9 mouse cellular contexts compared by ENCODE assay signal in the genomic region with DNA sequence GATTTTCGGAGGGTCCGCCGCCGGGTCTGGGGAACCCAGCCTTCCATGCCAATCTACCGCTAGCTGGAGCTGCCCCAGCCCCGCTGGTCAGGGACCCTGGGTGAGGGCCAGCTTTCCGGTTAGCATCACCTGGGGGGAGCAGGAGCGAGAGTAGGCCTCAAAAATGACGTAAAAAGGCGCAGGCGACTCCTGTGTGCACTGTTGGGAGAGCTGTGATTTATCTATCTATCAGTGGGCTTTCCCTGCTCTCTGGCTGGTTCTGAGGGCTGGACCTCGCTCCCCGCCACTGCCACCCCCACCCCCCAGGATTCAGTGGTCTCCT. TPM values are rescaled to one million over a fixed set of nuclear protein-coding genes. Genes with fewer than 3 reads are reported as not detected.
A peak's percentile ranks its signal among the peaks of the same experiment; 100 is the strongest.
DNase-seq lines count a peak whose midpoint lies in the region; ATAC-seq and TF ChIP-seq lines count a peak whose summit lies in the region.
"Had no signal": no experiment of that assay in that cellular context is flagged by ENCODE, and none has a peak within 500 bp of the region (broad histone marks: within the 10 kb centered on the region; RNA-seq: fewer than 3 reads in every experiment).

No protein-coding gene starts in this region.

- 0 out of 2 replicates have a peak overlapping the region, but pooled peaks have one; percentile 66 for H3K27ac ChIP-seq in heart, embryonic 11.5 days (ENCODE audit: low read depth, low read length)
- no peak overlapping the region for H3K27ac ChIP-seq in ES-Bruce4 (ENCODE audit: insufficient read depth, low read length)
- peak overlapping the region; percentile 74 for H3K27ac ChIP-seq in forebrain, embryonic 15.5 days (replicated peaks)
- no peak overlapping the region for H3K27ac ChIP-seq in liver, embryonic 16.5 days (ENCODE audit: low read length)

- no peaks in the 10 kb centered on the region for H3K36me3 ChIP-seq in heart, embryonic 11.5 days (ENCODE audit: control insufficient read depth, insufficient read depth, low read length)
- H3K36me3 ChIP-seq in ES-Bruce4 (ENCODE audit: control insufficient read depth, insufficient read depth, low read length, poor library complexity, severe bottlenecking), result no peaks in the 10 kb centered on the region
- no peaks in the 10 kb centered on the region for H3K36me3 ChIP-seq in forebrain, embryonic 15.5 days
- no peaks in the 10 kb centered on the region for H3K36me3 ChIP-seq in liver, embryonic 16.5 days (ENCODE audit: control insufficient read depth, insufficient read depth)

- no peaks in the 10 kb centered on the region for H3K9me3 ChIP-seq in heart, embryonic 11.5 days (replicated peaks; ENCODE audit: control insufficient read depth, low read length)
- no peaks in the 10 kb centered on the region for H3K9me3 ChIP-seq in ES-Bruce4 (replicated peaks; ENCODE audit: control insufficient read depth, insufficient read depth, low read length, poor library complexity, severe bottlenecking)
- no peaks in the 10 kb centered on the region for H3K9me3 ChIP-seq in forebrain, embryonic 15.5 days
- H3K9me3 ChIP-seq in liver, embryonic 16.5 days (replicated peaks; ENCODE audit: control insufficient read depth, low read length), result no peaks in the 10 kb centered on the region

- 1% methylated on average over 13 of the region's 13 CpGs for WGBS in heart, embryonic 11.5 days (ENCODE audit: insufficient replicate concordance)
- 1% methylated on average over 13 of the region's 13 CpGs for WGBS in forebrain, embryonic 15.5 days
- 9% methylated on average over 13 of the region's 13 CpGs for WGBS in liver, embryonic 16.5 days (ENCODE audit: insufficient replicate concordance)

- H3K4me2 ChIP-seq in heart, embryonic 11.5 days, result peak overlapping the region; percentile 91
- peak overlapping the region; percentile 91 for H3K4me2 ChIP-seq in forebrain, embryonic 15.5 days (replicated peaks)
- H3K4me2 ChIP-seq in liver, embryonic 16.5 days (ENCODE audit: low read depth, low read length), result peak overlapping the region; percentile 69

- intact Hi-C loops in left cerebral cortex, postnatal 36 days (cut with DNase I), result loop anchor here (5.0 kb wide), 1 partner anchor 753 kb away; no protein-coding TSS in a partner anchor

- DNase-seq in heart, adult 9 months (ENCODE audit: low spot score in 2 of 2), result no peak
- no peak for DNase-seq in right cerebral cortex, postnatal 4 days
- no peak for DNase-seq in urinary bladder, postnatal 4 days (ENCODE audit: low spot score in 2 of 2)
- DNase-seq in left cerebral cortex, postnatal 36 days (ENCODE audit: low spot score in 2 of 2), result no peak

- no peaks in the 10 kb centered on the region for H3K27me3 ChIP-seq in heart, embryonic 11.5 days (ENCODE audit: control insufficient read depth, insufficient read depth, low read length)
- H3K27me3 ChIP-seq in ES-Bruce4 (ENCODE audit: control insufficient read depth, insufficient read depth, low read length, poor library complexity, severe bottlenecking), result no peaks in the 10 kb centered on the region
- no peaks in the 10 kb centered on the region for H3K27me3 ChIP-seq in forebrain, embryonic 15.5 days
- peaks cover 14% of the 10 kb centered on the region for H3K27me3 ChIP-seq in liver, embryonic 16.5 days (ENCODE audit: control insufficient read depth, insufficient read depth, low read depth, low read length)

- H3K4me3 ChIP-seq in heart, embryonic 11.5 days (ENCODE audit: low read depth, low read length), result peak overlapping the region; percentile 79
- peak overlapping the region; percentile 90 for H3K4me3 ChIP-seq in ES-Bruce4 (ENCODE audit: low read depth, low read length)
- H3K4me3 ChIP-seq in forebrain, embryonic 15.5 days, result peak overlapping the region; percentile 75
- H3K4me3 ChIP-seq in liver, embryonic 16.5 days (ENCODE audit: low read depth, low read length), result peak overlapping the region; percentile 60

- peak overlapping the region; percentile 88 for H3K9ac ChIP-seq in heart, embryonic 11.5 days (ENCODE audit: low read depth, low read length)
- H3K9ac ChIP-seq in ES-Bruce4 (ENCODE audit: low read depth, poor library complexity, severe bottlenecking), result peak overlapping the region; percentile 73
- H3K9ac ChIP-seq in forebrain, embryonic 15.5 days (replicated peaks), result peak overlapping the region; percentile 95
- peak overlapping the region; percentile 51 for H3K9ac ChIP-seq in liver, embryonic 16.5 days (ENCODE audit: low read depth, low read length)

- no peak for TF ChIP-seq CTCF in ES-Bruce4 (IDR thresholded peaks at IDR 0.05; ENCODE audit: low read depth, low read length)

- TF ChIP-seq POLR2A in ES-Bruce4 (IDR thresholded peaks at IDR 0.05; ENCODE audit: insufficient read depth, low read length), result no peak

- TF ChIP-seq EP300 in ES-Bruce4 (IDR thresholded peaks at IDR 0.05; ENCODE audit: insufficient read depth, low read depth, low read length), result no peak

- ATAC-seq in heart, embryonic 11.5 days (replicated peaks; ENCODE audit: insufficient number of reproducible peaks, low FRiP score, low TSS enrichment), result peak; percentile 74
- ATAC-seq in forebrain, embryonic 15.5 days (replicated peaks), result peak; percentile 78; the same call in 1 of the 2 replicates
- peak; percentile 21; the same call in 1 of the 2 replicates for ATAC-seq in liver, embryonic 16.5 days (ENCODE audit: low read depth)

- no peaks in the 10 kb centered on the region for H3K4me1 ChIP-seq in heart, embryonic 11.5 days (ENCODE audit: control insufficient read depth, insufficient read depth, low read length)
- peaks cover 2% of the 10 kb centered on the region for H3K4me1 ChIP-seq in ES-Bruce4 (ENCODE audit: control insufficient read depth, insufficient read depth, low read length)
- peaks cover 19% of the 10 kb centered on the region for H3K4me1 ChIP-seq in forebrain, embryonic 15.5 days
- H3K4me1 ChIP-seq in liver, embryonic 16.5 days (ENCODE audit: control insufficient read depth, low read depth, low read length), result no peaks in the 10 kb centered on the region

RNA-seq across cellular contexts. Expression of a gene that starts 0.3 kb away (rescaled TPM):
- polyA plus RNA-seq in heart, embryonic 11.5 days (2014; fragmentation: Nextera tagmentation; extraction: Ambion mirVana), result 11.1 and 11.2 TPM in 2 replicates
- 42.5 and 47.4 TPM in 2 replicates for polyA plus RNA-seq in ES-Bruce4 (2011; ENCODE audit: insufficient read depth, insufficient read length, low read depth, missing spikeins)
- polyA plus RNA-seq in forebrain, embryonic 15.5 days (2015; fragmentation: Nextera tagmentation; extraction: Ambion mirVana), result 12.9 and 14.4 TPM in 2 replicates
- 1.1 and 1.2 TPM in 2 replicates for polyA plus RNA-seq in liver, embryonic 16.5 days (2015; fragmentation: Nextera tagmentation; extraction: Ambion mirVana)
- total RNA-seq in left cerebral cortex, postnatal 36 days (2021), result 10 to 100 TPM; 23.9 to 32.7 TPM

RNA-seq across cellular contexts. Expression of a gene that starts 38.6 kb away (rescaled TPM):
- 0.20 TPM in 1 of 2 replicates, not detected in the other for polyA plus RNA-seq in heart, embryonic 11.5 days (2014; fragmentation: Nextera tagmentation; extraction: Ambion mirVana)
- polyA plus RNA-seq in ES-Bruce4 (2011; ENCODE audit: insufficient read depth, insufficient read length, low read depth, missing spikeins), result 1.2 TPM in 2 replicates
- 1.0 and 1.4 TPM in 2 replicates for polyA plus RNA-seq in forebrain, embryonic 15.5 days (2015; fragmentation: Nextera tagmentation; extraction: Ambion mirVana)
- not detected in 2 replicates for polyA plus RNA-seq in liver, embryonic 16.5 days (2015; fragmentation: Nextera tagmentation; extraction: Ambion mirVana)
- total RNA-seq in left cerebral cortex, postnatal 36 days (2021), result 10 to 100 TPM; 73.0 to 73.3 TPM
- total RNA-seq: neutrophil, adult 5-6 weeks had no signal

Comparison
In these comparisons a context has a peak if more than half of its experiments do, and no peak if none do; other contexts are left out.
1. ATAC-seq: peak in every context shown above with its lines; median percentile 78 in forebrain, embryonic 15.5 days; 74 in heart, embryonic 11.5 days; 21 in liver, embryonic 16.5 days.
2. H3K27ac ChIP-seq: peak in heart, embryonic 11.5 days (single experiment) and forebrain, embryonic 15.5 days (single experiment); none in ES-Bruce4 (single experiment) and liver, embryonic 16.5 days (single experiment).
3. Peak in every context shown above with its lines, with median percentiles within 50 percentile points of each other: H3K4me2 ChIP-seq, H3K4me3 ChIP-seq and H3K9ac ChIP-seq.